In the genomic region with DNA sequence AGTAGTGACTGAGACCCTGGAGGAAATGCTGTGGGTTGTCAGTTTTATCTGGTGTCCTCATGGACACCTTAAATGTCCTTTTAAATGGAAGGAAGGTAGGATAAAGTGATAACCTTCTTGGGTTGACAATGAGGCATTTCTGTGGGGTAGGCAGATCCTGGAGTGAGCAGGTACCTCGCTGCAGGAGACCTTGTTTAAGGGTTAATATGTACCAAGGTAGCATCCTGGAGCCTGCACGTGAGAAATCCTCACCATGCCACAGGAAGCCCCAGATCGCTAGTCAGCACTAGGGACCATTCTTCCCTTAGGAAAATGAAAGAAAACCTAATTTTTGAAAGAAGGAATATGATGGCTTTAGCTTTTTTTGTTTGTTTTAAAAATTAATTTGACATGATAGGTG, we compare ENCODE assay signal across 10 mouse cellular contexts. TPM values are rescaled to one million over a fixed set of nuclear protein-coding genes. Genes with fewer than 3 reads are reported as not detected.
DNase-seq lines count a peak whose midpoint lies in the region; ATAC-seq lines count a peak whose summit lies in the region.
"Had no signal": no experiment of that assay in that cellular context is flagged by ENCODE, and none has a peak within 500 bp of the region (broad histone marks: within the 10 kb centered on the region; RNA-seq: fewer than 3 reads in every experiment).

No protein-coding gene starts in this region.

- no peak for ATAC-seq in hindbrain, embryonic 11.5 days (ENCODE audit: low FRiP score)
- no peak for ATAC-seq in embryonic facial prominence, embryonic 13.5 days (ENCODE audit: insufficient number of reproducible peaks, insufficient read depth, low FRiP score, low TSS enrichment, low read depth)
- no peak for ATAC-seq in forebrain, embryonic 14.5 days
- ATAC-seq in midbrain, embryonic 11.5 days (ENCODE audit: low FRiP score) = no peak

- peaks cover 61% of the 10 kb centered on the region for H3K4me1 ChIP-seq in hindbrain, embryonic 10.5 days (replicated peaks)
- peaks cover 2% of the 10 kb centered on the region for H3K4me1 ChIP-seq in hindbrain, embryonic 11.5 days (replicated peaks; ENCODE audit: control insufficient read depth, insufficient read depth, low read length)
- H3K4me1 ChIP-seq in embryonic facial prominence, embryonic 13.5 days = peaks cover 63% of the 10 kb centered on the region
- peaks cover 27% of the 10 kb centered on the region for H3K4me1 ChIP-seq in forebrain, embryonic 14.5 days (ENCODE audit: control insufficient read depth, insufficient read depth, low read length)
- H3K4me1 ChIP-seq in midbrain, embryonic 11.5 days (ENCODE audit: control insufficient read depth, insufficient read depth, low read length) = peaks cover 16% of the 10 kb centered on the region

- H3K9ac ChIP-seq in hindbrain, embryonic 11.5 days (ENCODE audit: low read depth, low read length) = no peak overlapping the region
- H3K9ac ChIP-seq in embryonic facial prominence, embryonic 13.5 days = 0 out of 2 replicates have a peak overlapping the region, but pooled peaks have one; percentile 94
- H3K9ac ChIP-seq in forebrain, embryonic 14.5 days (ENCODE audit: low read length) = no peak overlapping the region
- H3K9ac ChIP-seq in midbrain, embryonic 11.5 days (ENCODE audit: low read length) = no peak overlapping the region

- H3K27ac ChIP-seq in hindbrain, embryonic 10.5 days = peak overlapping the region; percentile 90; the same call in 1 of the 2 replicates
- no peak overlapping the region for H3K27ac ChIP-seq in hindbrain, embryonic 11.5 days (ENCODE audit: low read depth, low read length)
- H3K27ac ChIP-seq in embryonic facial prominence, embryonic 13.5 days = peak overlapping the region; percentile 94; the same call in 1 of the 2 replicates
- H3K27ac ChIP-seq in forebrain, embryonic 14.5 days (ENCODE audit: low read depth, low read length) = no peak overlapping the region
- no peak overlapping the region for H3K27ac ChIP-seq in midbrain, embryonic 11.5 days (ENCODE audit: low read depth, low read length)

- H3K36me3 ChIP-seq in hindbrain, embryonic 10.5 days = no peaks in the 10 kb centered on the region
- no peaks in the 10 kb centered on the region for H3K36me3 ChIP-seq in hindbrain, embryonic 11.5 days (ENCODE audit: control insufficient read depth, insufficient read depth, low read length)
- H3K36me3 ChIP-seq in embryonic facial prominence, embryonic 13.5 days = no peaks in the 10 kb centered on the region
- H3K36me3 ChIP-seq in forebrain, embryonic 14.5 days (ENCODE audit: control insufficient read depth, insufficient read depth, low read length) = no peaks in the 10 kb centered on the region
- no peaks in the 10 kb centered on the region for H3K36me3 ChIP-seq in midbrain, embryonic 11.5 days (ENCODE audit: control insufficient read depth, insufficient read depth, low read length)

- no peak for DNase-seq in hindbrain, embryonic 10.5 days (ENCODE audit: low spot score)
- DNase-seq in hindbrain, embryonic 11.5 days (ENCODE audit: low spot score) = no peak
- no peak for DNase-seq in forebrain, embryonic 14.5 days (ENCODE audit: low spot score)
- DNase-seq in midbrain, embryonic 11.5 days (ENCODE audit: low spot score, missing footprints) = peak; percentile 87
- no peak for DNase-seq in embryo, embryonic 10 days (ENCODE audit: low spot score)
- DNase-seq in left cerebral cortex, postnatal 10 days (ENCODE audit: extremely low spot score in 1 of 2, low spot score in 2 of 2) = no peak
- DNase-seq in thymus, postnatal 0 days (ENCODE audit: low spot score) = no peak
- DNase-seq: gastrocnemius, postnatal 36 days; liver had no signal

- H3K27me3 ChIP-seq in hindbrain, embryonic 10.5 days (ENCODE audit: insufficient read depth, poor library complexity, severe bottlenecking) = peaks cover 59% of the 10 kb centered on the region
- peaks cover 17% of the 10 kb centered on the region for H3K27me3 ChIP-seq in hindbrain, embryonic 11.5 days (ENCODE audit: control insufficient read depth, insufficient read depth, low read length)
- H3K27me3 ChIP-seq in embryonic facial prominence, embryonic 13.5 days = peaks cover 24% of the 10 kb centered on the region
- H3K27me3 ChIP-seq in forebrain, embryonic 14.5 days (replicated peaks; ENCODE audit: control insufficient read depth, insufficient read depth, low read length) = no peaks in the 10 kb centered on the region
- peaks cover 20% of the 10 kb centered on the region for H3K27me3 ChIP-seq in midbrain, embryonic 11.5 days (ENCODE audit: control insufficient read depth, insufficient read depth, low read length)

- WGBS in hindbrain, embryonic 10.5 days = 3% methylated on average over 3 of the region's 3 CpGs
- WGBS in hindbrain, embryonic 11.5 days = 4% methylated on average over 3 of the region's 3 CpGs
- WGBS in embryonic facial prominence, embryonic 13.5 days = 2% methylated on average over 3 of the region's 3 CpGs
- WGBS in forebrain, embryonic 14.5 days = 6% methylated on average over 3 of the region's 3 CpGs
- 3% methylated on average over 3 of the region's 3 CpGs for WGBS in midbrain, embryonic 11.5 days

- H3K9me3 ChIP-seq in hindbrain, embryonic 10.5 days = no peaks in the 10 kb centered on the region
- H3K9me3 ChIP-seq in hindbrain, embryonic 11.5 days (ENCODE audit: control insufficient read depth, low read length) = no peaks in the 10 kb centered on the region
- H3K9me3 ChIP-seq in embryonic facial prominence, embryonic 13.5 days = no peaks in the 10 kb centered on the region
- no peaks in the 10 kb centered on the region for H3K9me3 ChIP-seq in forebrain, embryonic 14.5 days (replicated peaks; ENCODE audit: control insufficient read depth, low read length)
- no peaks in the 10 kb centered on the region for H3K9me3 ChIP-seq in midbrain, embryonic 11.5 days (ENCODE audit: control insufficient read depth, low read length)

- H3K4me2 ChIP-seq in hindbrain, embryonic 11.5 days (replicated peaks; ENCODE audit: low read depth, low read length) = no peak overlapping the region
- peak overlapping the region; percentile 85 for H3K4me2 ChIP-seq in embryonic facial prominence, embryonic 13.5 days
- peak overlapping the region; percentile 91 for H3K4me2 ChIP-seq in forebrain, embryonic 14.5 days (ENCODE audit: low read length)
- peak overlapping the region; percentile 85 for H3K4me2 ChIP-seq in midbrain, embryonic 11.5 days

- intact Hi-C loops in left cerebral cortex, postnatal 10 days (cut with DNase I) = loop anchor here (2.0 to 10.0 kb wide), 3 partner anchors 397 to 743 kb away; no protein-coding TSS in a partner anchor

- H3K4me3 ChIP-seq in hindbrain, embryonic 10.5 days = peak overlapping the region; percentile 69
- no peak overlapping the region for H3K4me3 ChIP-seq in hindbrain, embryonic 11.5 days (ENCODE audit: low read depth, low read length)
- peak overlapping the region; percentile 73; the same call in 1 of the 2 replicates for H3K4me3 ChIP-seq in embryonic facial prominence, embryonic 13.5 days
- H3K4me3 ChIP-seq in forebrain, embryonic 14.5 days (ENCODE audit: low read depth, low read length) = no peak overlapping the region
- no peak overlapping the region for H3K4me3 ChIP-seq in midbrain, embryonic 11.5 days (ENCODE audit: low read depth, low read length)

RNA-seq across cellular contexts. Expression of a gene that starts 1.0 kb away (rescaled TPM):
- 35.4 and 40.7 TPM in 2 replicates for polyA plus RNA-seq in hindbrain, embryonic 10.5 days (2016; fragmentation: Nextera tagmentation; extraction: Ambion mirVana)
- polyA plus RNA-seq in hindbrain, embryonic 11.5 days (2014; fragmentation: Nextera tagmentation; extraction: Ambion mirVana) = 28.1 and 34.8 TPM in 2 replicates
- 141 and 165 TPM in 2 replicates for polyA plus RNA-seq in embryonic facial prominence, embryonic 13.5 days (2015; fragmentation: Nextera tagmentation; extraction: Ambion mirVana)
- polyA plus RNA-seq in forebrain, embryonic 14.5 days (2014; fragmentation: Nextera tagmentation; extraction: Ambion mirVana) = 17.9 and 19.7 TPM in 2 replicates
- polyA plus RNA-seq in midbrain, embryonic 11.5 days (2014; fragmentation: Nextera tagmentation; extraction: Ambion mirVana) = 23.2 and 24.6 TPM in 2 replicates
- total RNA-seq in left cerebral cortex, postnatal 10 days (2021) = 10 to 100 TPM; 97.0 to 98.9 TPM
- 3.0 and 3.5 TPM in 2 replicates for polyA plus RNA-seq in thymus, postnatal 0 days (2015; fragmentation: Nextera tagmentation; extraction: Ambion mirVana)

RNA-seq across cellular contexts. Expression of a gene that starts 51.4 kb away (rescaled TPM):
- 493 and 750 TPM in 2 replicates for polyA plus RNA-seq in hindbrain, embryonic 10.5 days (2016; fragmentation: Nextera tagmentation; extraction: Ambion mirVana)
- polyA plus RNA-seq in hindbrain, embryonic 11.5 days (2014; fragmentation: Nextera tagmentation; extraction: Ambion mirVana) = 521 and 561 TPM in 2 replicates
- 469 and 555 TPM in 2 replicates for polyA plus RNA-seq in embryonic facial prominence, embryonic 13.5 days (2015; fragmentation: Nextera tagmentation; extraction: Ambion mirVana)
- polyA plus RNA-seq in forebrain, embryonic 14.5 days (2014; fragmentation: Nextera tagmentation; extraction: Ambion mirVana) = 384 and 410 TPM in 2 replicates
- polyA plus RNA-seq in midbrain, embryonic 11.5 days (2014; fragmentation: Nextera tagmentation; extraction: Ambion mirVana) = 468 and 548 TPM in 2 replicates
- total RNA-seq in left cerebral cortex, postnatal 10 days (2021) = 100 to 1,000 TPM; 109 to 114 TPM
- polyA plus RNA-seq in thymus, postnatal 0 days (2015; fragmentation: Nextera tagmentation; extraction: Ambion mirVana) = 37.3 and 38.8 TPM in 2 replicates

Comparison
In these comparisons a context has a peak if more than half of its experiments do, and no peak if none do; other contexts are left out.
1. H3K27ac ChIP-seq: peak in hindbrain, embryonic 10.5 days (single experiment) and embryonic facial prominence, embryonic 13.5 days (single experiment); none in hindbrain, embryonic 11.5 days (single experiment), forebrain, embryonic 14.5 days (single experiment) and midbrain, embryonic 11.5 days (single experiment).
2. H3K4me3 ChIP-seq: peak in hindbrain, embryonic 10.5 days (single experiment) and embryonic facial prominence, embryonic 13.5 days (single experiment); none in hindbrain, embryonic 11.5 days (single experiment), forebrain, embryonic 14.5 days (single experiment) and midbrain, embryonic 11.5 days (single experiment).